Mouse (Mus musculus) lung, postnatal 14 days (tissue): ENCODE results near the gene Defb30.

Experiments
- DNase-seq: peaks from one replicate; pipeline ENCODE4 v3.0.0; 2021

Defb30 gene

GRCm38 (mm10) chr14:63049910-63050370 is at the start of gene Defb30:
Defb30 (minus strand) TSS chr14:63049960.
- no peak for DNase-seq

- no peak for DNase-seq
These were observed 17.9 kb upstream of the Defb30 start for GRCm38 (mm10) chr14:63067708-63068107.

DNA sequence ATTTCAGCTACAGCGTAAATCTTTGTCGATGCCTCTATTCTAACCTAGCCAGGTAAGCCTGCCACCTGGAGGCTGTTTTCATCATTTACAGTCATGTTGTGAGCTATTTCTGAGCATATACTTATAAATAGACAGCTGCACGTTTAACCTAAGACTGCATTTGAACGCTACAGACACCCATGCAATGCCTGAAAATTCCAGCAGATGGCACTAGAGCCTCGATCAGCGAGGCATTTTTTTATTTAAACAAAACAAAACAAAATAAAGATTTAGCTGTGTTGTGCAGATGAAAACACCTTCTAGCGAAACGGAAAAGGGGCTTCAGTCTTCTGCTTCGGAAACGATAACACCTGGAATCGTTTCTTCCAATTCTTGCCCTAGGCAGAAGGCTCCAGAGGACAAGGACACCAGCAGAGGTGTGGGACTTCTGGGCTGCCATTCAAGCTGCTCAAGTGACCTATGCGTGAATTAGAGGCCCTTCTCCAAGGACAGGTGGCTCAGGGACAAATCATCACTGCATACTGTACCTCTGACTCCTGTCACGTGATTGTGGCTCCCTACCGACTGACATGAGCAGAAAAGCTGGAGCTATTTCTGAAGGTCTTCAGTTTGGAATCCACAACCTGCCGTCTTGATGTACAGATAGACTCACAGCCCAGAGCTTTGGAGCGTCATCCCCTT is 17.0 kb upstream of the Defb30 start:
- peak; percentile 79 for DNase-seq

DNA sequence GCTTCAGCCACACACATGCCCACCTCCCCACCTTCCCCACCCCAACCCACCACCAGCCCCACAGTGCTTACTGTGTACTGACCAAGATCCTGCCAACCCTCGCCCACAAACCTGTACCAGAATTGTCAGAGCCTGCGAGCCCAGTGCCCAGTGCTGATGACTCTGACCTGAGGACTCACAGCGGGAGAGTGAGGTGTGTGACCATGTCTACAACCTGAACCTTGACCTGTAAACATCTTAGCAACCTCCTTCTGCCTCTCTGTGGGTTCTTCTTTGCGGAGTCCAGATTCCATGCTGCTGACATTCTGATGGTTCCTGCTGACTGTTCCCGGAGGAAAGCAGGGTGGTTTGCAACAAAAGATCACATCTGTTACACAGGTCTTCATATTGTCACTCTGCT is 15.6 kb upstream of the Defb30 start:
- no peak for DNase-seq

- DNase-seq, result no peak
These were observed 12.4 kb upstream of the Defb30 start for GRCm38 (mm10) chr14:63062184-63062583.

DNA sequence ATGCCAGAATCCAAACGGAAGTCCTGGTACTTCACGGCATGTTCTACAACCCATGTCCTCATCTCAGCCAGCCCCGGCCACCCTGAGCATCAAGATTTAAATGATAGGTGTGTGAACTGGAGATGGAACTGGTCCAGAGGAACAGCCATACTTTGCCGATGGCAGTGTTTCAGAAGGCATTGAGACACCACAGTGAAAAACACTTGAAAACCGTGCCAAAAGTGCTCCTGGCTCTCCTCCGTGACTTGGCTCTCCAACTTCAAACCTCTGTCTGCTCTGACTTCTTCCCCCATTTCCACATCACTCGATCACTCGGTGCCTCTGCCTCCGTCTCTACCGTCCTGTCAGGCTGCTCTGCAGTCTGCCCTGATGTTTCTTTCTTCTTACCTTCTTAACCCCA is 10.6 kb upstream of the Defb30 start:
- DNase-seq, result no peak

- DNase-seq, result peak; percentile 75
These were observed 5.0 kb upstream of the Defb30 start for GRCm38 (mm10) chr14:63054729-63055128.

DNA sequence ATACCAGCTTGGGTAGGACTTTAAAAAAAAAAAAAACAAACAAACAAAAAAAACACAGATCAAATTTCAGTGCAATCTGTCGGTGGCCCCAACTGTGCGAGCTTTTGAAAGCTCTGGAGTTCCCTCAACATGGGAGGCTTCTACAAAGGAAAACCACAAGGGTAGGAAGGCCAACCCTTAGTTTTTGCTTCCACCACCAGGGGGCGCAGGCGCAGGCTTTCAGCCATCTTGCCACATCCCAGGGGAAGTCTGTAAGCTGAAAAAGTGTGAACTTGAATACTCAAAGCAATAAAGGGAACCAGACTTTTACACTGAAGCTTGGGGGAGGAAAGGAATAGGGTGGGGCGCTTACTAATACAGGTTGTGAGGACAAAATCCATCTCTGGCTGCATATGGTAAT is 1.0 kb upstream of the Defb30 start:
- peak; percentile 75 for DNase-seq

- no peak for DNase-seq
These were observed 3.1 kb downstream of the Defb30 start, which contains the start of gene Defb42 for GRCm38 (mm10) chr14:63046691-63047090. Defb42 (plus strand) TSS chr14:63046991.

GRCm38 (mm10) chr14:63020524-63021156 is 29.1 kb downstream of the Defb30 start:
- DNase-seq, result no peak

GRCm38 (mm10) chr14:63014667-63015066 is 35.1 kb downstream of the Defb30 start:
- no peak for DNase-seq

GRCm38 (mm10) chr14:63013082-63013481 is 36.7 kb downstream of the Defb30 start:
- DNase-seq, result no peak

GRCm38 (mm10) chr14:63011471-63011870 is 38.3 kb downstream of the Defb30 start, which contains the start of gene Defb43:
Defb43 (plus strand) TSS chr14:63011771.
- DNase-seq, result no peak

GRCm38 (mm10) chr14:63002588-63002987 is 47.2 kb downstream of the Defb30 start:
- no peak for DNase-seq

GRCm38 (mm10) chr14:62998977-62999376 is 50.8 kb downstream of the Defb30 start:
- DNase-seq, result no peak

DNA sequence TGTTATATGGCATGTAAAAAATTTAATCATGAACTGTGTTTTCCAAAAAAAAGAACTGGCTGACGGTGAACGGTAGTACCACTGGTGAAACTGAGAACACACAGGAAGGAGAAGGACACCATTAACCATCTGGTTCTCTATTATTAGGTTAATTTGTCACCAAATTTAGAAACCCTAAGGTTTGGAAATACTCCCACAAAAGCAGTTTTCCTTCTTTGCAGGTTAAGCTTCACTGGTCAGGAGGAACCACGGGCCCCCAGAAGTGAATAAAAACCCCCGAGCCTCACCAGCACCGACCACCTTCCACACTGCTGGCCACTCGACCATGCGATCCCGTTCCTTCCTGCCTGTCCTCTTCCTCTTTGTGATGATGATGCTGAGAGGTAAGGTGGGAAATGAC is 52.0 kb downstream of the Defb30 start, which contains the start of gene Defb47:
TSS of gene Defb47 (plus strand) at position 301 of the 400 bp plus-strand sequence.
- DNase-seq, result no peak

DNA sequence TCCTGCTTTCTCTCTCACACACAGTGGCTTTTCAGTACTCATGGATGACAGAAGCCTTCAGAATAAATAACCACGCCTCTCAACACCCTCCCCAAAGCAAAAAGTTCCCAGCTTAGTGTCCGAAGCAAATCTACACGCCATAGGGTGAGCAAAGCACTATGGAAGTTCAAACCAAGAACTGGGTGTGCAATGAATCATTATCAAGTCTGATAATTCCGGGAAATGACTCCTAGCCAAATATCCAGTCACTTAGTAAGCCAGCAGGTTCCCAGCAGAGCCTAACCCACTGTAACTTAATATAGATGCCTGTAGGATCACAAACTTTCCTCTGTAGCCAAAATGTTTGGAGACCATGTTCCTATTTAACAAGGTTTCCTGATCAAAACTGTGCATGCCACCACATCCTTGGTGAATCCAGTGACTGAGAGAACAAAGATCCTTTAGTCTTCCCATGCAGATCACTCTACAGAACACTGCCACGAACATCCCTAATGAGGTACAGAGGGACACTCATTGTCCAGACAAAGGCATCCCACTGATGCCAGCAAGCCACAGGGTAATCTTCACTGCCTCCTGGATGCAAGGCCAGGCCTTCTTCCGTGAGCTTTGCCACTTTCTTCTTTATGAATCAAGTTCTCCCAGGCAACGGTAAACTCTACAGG is 57.8 kb downstream of the Defb30 start:
- no peak for DNase-seq

DNA sequence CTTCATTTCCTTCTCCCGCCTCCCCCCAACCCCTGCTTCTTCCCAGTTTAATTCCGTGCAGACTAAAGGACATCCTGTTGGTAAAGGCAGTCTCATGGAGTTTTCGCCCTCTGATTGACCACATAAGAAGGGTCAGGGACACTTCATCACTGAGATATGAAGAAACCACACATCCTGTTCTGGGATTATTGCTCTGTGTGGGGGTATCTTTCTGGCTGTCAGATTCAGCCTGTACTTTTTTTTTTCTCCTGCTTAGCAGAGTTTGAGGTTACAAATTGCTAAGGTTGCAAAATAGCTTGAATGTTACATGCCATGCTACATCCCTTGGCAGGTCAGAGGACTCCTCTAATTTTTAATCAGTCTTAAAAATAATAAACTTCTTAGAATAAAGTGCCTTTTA is 58.5 kb downstream of the Defb30 start:
- DNase-seq, result no peak

GRCm38 (mm10) chr14:62984410-62984809 is 65.3 kb downstream of the Defb30 start, which contains the start of gene Defb48:
Defb48 (minus strand) TSS chr14:62984510.
- DNase-seq, result no peak
